Mouse (Mus musculus) lung, postnatal 0 days (tissue): ENCODE measurements around the gene Noto.

Experiments used
- CTCF ChIP-seq: IDR thresholded peaks from 2 replicates; pipeline ENCODE4 v1.5.1; 2016; ENCODE audit warnings: antibody characterized with exemption, mild to moderate bottlenecking
- EP300 ChIP-seq: IDR thresholded peaks from 2 replicates; pipeline ENCODE4 v1.6.1; 2016; ENCODE audit warnings: antibody characterized with exemption, mild to moderate bottlenecking, control low read depth

GRCm38 (mm10) chr6:85381648-85382020 is 42.1 kb upstream of the Noto start:
- no peak for TF ChIP-seq CTCF
- TF ChIP-seq EP300, result no peak
